Mouse (Mus musculus) brain, embryonic 14.5 days (tissue): ENCODE measurements around the gene Dhx58.

Source experiments
- CTCF ChIP-seq: fragments of 200-500 bp; IDR thresholded peaks from 2 replicates; pipeline ENCODE4 v1.5.1; 2012; ENCODE audit warnings: inconsistent platforms, mild to moderate bottlenecking, moderate library complexity, borderline replicate concordance; ENCODE audit not compliant: insufficient read depth, insufficient read length; ENCODE audit errors: extremely low read depth
- POLR2A ChIP-seq: fragments of 200-500 bp; IDR thresholded peaks from 2 replicates; pipeline ENCODE4 v1.6.1; 2012; ENCODE audit warnings: mild to moderate bottlenecking, inconsistent platforms, borderline replicate concordance; ENCODE audit not compliant: poor library complexity, insufficient read depth, insufficient read length, severe bottlenecking; ENCODE audit errors: extremely low read depth

DNA sequence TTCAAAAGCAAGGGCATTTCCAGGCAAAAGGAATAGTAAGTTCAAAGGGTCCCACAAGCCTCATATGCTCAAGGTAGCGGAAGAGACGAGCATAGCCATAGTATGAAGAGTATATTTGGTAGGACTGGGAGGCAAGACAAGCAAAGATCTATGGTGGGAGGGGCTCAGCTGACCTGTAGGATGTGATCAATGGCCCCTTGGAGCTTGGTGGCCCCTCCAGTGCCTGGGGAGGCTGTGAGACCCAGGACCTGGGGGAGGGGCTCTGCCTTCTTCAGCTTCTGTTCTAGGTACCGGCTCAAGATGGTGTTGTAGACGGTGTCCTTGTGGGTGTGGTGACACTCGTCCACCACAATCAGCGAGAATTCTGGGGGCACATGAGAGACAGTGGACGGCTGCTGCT is 1.2 kb downstream of the Dhx58 start:
- TF ChIP-seq POLR2A (no peak), CTCF (no peak)
